Mouse (Mus musculus) urinary bladder, postnatal 14 days (tissue): ENCODE measurements at regions not wholly inside any gene's neighbourhood (a gene's known extent, or its start where the extent isn't known, plus 50 kb on each side); places are given as distances from the start of the nearest gene placed in this dataset.

Source experiments
- DNase-seq: peaks from one replicate; pipeline ENCODE4 v3.0.0; 2021; ENCODE audit warnings: low spot score

DNA sequence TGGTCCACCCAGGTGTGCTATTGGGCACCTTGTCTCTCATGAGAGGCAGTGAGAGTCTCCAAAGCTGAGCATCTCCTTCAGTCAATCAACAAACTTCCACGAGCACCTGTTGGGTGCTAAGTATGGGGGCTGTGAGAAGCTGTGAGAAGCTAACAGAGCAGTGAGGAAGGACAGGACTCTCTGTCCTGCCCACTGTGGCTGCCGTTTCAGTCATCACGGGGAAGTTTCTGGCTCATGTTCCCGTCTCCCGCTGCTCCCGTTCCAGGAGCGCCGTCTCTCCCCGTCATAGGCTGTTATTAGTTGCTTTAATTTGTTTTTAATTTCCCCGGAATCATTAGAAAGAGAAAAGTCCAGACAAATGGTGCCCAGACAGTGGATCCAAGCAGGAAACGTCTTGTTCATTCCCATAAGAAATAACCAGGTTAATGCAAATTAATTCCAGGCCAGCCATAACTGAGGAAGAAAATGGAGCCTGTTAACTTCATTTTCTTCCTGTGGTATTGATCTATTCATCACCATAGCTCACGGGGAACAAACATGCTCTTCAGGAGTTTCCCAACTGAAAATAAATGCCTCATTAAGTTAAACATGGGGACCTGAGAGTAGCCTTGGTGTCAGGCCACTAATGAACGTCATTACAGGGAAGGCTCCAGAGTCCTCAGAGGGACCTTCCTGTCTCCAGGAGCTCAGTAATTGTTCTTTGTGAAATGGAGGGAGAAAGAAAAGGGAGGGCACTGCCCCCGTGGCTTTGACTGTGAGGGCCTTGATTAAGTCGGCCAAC, 70.3 kb downstream of the Matn1 start:
- DNase-seq: no peak

DNA sequence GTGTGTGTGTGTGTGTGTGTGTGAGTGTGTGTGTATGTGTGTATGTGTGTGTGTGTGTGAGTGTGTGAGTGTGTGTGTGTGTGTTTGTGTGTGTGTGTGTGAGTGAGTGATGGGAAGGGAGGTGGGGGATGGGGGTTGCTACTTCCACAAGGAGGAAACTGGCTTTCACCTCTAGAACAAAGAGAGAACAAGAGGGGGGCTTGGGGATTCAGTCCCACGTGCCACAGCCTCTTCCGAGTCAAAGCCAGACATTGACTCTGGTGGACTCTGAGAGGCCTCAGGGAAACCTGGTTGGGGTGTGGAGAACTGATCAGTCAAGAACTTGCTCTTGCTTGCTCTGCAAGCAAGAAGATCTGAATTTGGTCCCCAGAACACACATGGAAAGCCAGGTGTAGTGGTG, 71.0 kb downstream of the Matn1 start:
- no peak for DNase-seq

DNA sequence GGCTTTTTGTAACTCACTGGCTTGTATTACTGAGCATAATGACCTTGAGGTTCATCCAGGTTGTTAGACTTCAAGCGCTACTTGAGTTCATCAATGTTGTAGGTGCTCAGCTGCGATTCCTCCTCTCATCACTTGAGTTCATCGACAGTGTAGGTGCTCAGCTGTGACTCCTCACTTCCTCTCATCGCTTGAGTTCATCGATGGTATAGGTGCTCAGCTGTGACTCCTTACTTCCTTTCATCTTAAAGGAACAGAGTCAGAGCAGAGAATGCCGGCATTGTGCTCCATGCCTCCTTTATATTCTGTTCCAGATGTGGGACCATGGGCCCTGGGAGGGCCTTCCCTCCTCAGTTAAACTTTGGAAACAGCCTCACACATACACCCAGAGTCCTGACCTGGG, 79.4 kb downstream of the Matn1 start:
- no peak for DNase-seq

DNA sequence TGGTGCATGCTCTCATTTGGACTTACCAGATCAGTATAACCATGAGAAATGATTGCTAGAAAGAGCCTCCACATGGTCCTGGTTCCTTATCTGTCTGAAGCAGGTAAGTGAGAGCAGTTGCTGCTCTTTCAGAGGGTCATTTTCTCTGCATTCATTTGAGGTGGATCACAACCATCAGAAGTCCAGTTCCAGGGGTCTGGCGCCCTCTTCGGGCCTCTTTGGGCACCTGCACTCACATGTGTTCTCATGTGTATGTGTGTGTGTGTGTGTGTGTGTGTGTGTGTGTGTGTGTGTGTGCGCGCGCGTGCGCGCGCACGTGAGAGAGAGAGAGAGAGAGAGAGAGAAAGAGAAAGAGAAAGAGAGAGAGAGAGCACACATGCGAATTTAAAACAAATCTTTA, 92.1 kb downstream of the Matn1 start:
- no peak for DNase-seq

DNA sequence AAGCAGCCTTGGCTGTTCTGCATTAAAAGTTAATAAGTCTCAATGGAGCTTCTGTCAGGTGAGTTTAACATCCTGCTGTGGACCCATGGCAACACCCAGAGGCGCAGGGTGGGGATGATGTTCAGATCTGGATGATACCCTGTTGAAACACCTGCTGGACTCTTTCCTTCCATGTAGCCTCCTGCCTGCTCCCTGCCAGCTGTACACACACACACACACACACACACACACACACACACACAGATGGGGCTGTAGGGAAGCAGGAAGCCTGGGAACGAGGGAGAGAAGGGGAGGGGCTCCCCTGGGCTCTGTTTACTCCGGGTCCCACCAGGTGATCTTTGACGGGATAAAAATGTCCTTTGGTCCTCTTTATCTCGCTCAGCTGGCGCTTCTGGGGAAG, 93.0 kb downstream of the Matn1 start:
- no peak for DNase-seq

DNA sequence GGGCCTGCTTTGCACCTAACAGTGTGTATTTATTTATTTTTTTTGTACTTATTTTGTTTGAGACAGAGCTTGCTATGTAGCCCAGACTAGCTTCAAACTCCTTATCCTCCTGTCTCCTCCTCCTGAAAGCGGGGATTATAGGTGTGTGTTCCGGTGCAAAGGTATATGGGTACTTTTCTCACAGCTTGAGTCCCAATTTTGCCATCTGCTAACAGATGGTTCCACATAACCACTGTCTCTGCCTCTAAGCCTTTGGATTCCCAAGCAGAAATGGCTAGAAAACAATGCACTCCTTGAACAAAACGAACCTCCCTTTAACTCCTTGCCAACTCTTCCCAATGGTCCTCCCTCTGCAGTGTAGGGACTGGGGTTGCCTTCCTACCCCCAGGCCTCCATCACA, 95.5 kb downstream of the Matn1 start:
- no peak for DNase-seq

DNA sequence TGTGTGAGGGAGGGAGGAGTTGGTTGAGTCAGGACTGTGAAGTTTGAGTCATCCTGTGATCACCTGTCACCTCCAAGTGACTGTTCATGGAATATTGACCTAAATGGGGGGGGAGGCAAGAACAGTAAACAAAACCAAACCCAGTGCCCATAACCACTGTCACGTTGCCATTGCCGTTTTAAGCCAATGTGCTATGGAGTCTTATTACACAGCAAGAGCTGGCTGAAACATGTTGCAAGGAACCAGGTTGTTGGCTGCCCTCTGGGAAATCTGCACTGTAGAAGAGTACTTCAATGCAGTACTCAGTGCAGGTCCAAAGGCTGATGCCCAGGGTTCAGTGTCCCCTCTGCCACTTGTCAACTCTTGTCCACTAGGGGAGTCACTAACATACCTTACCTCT, 97.0 kb downstream of the Matn1 start:
- peak; percentile 7 for DNase-seq

DNA sequence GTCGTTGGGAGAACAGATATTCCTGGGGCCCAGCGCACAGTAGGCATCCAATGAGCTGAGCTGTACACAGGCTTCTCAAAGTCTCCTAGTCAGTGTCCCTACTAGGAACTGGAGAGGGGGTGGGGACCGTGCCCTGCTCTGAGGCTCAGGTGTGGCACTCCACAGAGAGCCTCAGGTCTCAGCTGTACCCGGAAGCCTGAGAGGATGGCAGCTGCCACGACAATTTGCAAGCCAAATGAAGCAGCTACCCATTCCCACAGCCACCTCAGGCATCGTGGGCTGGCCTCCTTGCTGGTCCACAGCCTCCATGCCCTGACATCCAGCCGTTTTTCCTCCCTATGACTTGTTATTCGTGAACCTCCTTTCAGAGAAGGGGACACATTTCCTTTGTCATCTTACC, 101.9 kb downstream of the Matn1 start:
- DNase-seq: no peak

DNA sequence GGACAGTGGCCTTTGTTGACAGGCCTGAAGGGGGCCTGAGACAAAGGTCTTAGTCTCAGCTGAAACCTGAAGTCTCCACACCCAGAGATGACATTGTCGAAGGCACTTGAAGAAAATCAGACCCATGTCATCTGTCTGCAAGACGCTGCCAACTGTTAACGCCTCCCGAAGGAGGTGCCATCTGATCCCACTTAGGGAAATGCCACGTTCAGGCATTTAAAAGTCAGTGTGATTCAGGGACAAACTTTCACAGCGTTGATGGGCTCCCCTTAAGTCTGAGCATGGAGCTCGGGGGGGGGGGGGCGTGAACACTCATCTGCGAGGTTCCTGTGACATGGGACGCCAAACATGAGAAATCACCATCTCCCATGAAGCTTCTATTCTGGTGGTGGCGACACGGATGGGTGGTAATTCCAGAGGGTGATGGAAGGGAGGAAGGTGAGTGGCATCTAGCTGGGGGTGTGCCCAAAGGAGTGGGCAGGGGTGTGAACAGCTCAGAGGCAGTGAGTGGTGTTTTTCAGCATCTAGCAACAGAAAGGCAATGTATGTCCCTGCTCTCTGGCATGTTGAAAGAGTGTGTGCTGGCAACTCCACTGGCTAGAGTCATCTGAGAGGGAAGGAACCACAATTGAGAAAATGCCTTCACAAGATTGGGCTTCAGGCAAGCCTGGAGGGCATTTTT, 102.9 kb downstream of the Matn1 start:
- no peak for DNase-seq

DNA sequence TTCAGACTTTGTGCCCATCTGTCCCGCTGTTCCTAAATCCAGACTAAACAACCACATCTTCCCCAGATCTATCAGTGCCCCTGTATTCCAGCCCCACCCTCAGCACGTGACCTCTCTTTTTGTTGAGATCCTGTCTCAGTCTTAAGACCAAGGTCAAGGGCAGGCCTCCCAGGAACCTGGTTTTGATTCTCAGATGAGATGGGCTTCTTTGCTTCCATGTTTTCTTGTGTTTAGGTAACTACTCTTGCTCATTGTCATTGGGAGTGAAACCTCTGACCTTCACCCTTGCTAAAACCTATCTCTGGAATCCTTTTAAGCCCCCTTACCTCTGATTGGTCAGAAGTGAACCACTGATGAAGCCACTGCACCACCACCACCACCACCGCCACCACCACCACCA, 112.1 kb downstream of the Matn1 start:
- DNase-seq: no peak

DNA sequence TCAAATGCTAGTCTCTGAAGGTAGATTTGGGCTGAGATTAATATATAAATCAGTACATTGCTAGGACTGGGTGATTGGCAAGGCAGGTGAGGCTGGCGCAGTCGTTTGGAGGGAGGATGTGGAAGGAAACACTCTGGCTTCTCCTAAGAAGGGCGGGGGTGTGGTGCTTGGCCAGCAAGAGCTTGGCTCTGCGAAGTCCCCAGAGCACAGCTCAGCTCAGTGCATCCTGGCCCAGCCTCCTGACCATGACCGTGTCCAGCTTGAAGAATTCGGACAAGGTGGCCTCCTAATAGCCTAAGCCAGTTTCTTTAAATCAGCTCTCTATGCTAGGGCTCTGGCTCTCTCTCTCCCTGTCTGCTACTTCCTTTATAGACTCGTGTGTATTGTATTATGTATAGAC, 115.4 kb downstream of the Matn1 start:
- no peak for DNase-seq

DNA sequence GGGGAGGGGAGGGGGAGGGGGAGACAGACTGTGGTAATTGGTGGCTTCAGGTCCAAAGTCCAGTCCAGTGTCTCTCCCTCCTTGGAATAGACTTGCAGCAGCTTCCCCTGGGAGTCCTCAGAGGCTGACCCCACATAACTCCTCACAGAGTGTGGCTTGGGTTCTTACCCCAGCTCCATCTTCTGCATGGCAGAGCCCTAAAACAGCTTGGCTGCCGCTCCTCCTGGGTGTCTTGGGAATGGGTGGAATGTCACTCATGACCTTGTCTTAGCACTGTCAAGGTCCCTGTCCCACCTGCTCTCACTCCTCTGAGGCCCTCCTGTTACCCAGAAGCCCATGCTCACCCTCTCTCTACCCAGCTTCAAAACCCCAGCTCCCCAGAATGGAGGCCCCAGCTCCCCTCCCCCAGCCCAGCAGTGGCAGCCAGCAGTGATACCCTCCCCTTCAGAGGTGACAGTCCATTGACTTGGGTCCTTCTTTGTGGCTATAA, 116.1 kb downstream of the Matn1 start:
- no peak for DNase-seq

DNA sequence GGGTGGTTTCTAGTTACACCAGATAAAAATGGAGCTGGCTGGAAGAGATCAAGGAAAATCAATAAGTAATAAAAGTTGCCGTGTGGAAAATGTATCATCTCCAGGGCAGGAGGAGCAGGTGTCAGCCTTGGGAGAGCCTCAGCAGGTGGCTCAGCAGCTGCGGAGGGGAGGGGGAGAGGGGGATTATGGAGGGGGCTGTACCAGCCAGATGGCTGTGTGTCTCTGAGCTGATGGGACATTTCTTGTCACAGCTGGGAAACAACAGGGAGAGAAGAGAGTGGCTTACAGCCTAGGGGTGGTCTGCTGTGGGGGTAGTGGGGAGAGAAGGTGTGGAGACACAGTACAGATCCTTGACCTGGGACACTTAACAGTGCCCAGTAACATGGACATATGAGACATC, 116.5 kb downstream of the Matn1 start:
- no peak for DNase-seq

DNA sequence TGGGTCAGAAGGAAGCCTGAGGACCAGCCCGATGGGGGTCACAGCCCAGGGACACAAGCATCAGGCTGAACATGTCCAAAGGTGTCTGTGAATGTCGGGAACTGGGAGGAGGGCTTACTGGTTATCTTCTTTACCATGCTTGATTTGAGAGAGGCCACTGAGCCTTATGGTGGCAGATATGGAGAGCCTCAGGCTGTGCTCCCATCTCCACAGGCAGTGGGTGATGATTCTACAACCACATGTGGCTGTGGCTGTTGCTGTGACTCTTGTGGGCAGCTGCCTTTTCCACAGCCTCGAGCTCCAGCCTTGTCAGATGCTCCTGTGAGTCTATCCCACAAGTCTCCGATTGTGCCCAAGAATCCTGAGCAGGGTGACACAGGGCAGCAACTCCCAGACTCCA, 118.4 kb downstream of the Matn1 start:
- DNase-seq: no peak

DNA sequence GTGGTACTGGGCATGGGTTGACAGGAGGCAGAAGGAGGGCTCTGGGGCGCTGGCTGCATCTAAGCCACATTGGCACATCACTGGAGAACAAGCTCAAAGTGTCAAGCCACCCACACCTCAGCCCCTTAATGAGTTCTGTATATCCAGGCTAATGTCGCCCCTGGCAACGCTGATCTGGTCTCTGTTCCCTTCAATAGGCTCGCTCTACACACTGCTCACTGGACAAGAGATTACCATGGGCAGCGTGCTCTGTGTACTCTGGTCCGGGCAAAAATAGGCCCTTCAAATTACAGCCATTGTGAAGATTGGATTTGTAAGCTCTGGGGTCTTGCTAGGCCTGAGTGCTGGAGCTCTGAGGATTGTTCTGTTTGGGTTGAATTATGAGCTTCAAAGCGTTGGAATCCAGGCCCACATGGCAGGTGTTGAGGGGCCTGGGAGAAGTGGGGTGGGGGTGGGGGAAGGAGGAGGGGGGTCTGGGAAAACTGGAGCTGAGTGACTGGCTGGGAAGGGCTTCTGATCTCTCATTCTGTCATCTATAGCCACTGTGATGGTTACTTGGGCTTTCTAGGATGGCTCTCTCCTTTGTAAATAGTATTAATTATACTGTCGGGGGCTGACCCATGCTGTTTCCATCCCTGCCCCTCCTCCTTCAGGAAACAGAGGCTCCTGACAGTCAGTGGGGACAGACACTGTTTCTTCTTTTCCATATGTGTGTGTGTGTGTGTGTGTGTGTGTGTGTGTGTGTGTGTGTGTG, 122.2 kb downstream of the Matn1 start:
- no peak for DNase-seq

DNA sequence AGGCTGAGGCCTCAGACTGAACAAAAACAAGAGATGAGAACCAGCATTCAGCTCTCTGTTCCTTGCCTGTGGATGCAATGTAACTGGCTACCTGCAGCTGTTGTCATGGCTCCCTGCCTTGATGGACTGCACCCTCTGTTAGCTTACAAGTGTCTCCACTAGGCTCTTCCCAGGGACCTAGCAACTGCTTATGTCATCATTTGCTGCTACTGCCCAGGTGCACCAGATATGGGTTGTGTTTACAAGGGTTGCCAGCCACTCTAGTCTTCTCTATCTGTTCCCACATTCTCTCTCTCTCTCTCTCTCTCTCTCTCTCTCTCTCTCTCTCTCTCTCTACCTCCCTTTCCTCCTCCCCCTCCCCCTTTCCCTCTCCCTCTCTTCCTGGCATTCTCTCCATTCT, 126.4 kb downstream of the Matn1 start:
- no peak for DNase-seq

DNA sequence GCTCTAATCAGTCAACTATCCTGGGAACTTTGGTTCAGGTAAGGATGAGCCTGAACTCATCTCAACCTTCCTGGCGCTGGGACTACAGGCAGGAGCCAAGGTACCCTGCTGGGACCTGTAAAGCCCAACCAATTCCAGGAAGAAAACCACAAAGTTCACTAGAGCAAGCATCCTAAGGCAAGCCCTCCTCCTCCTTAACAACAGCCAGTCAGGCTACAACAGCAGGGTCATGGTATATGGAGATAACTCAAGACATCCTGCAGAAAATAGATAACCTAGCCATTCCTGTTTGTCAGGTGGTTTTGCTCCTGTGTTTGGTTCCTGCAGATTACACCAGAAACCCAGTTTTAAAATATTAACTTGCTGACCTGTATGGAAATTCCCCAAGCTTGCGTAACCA, 128.4 kb downstream of the Matn1 start:
- no peak for DNase-seq

DNA sequence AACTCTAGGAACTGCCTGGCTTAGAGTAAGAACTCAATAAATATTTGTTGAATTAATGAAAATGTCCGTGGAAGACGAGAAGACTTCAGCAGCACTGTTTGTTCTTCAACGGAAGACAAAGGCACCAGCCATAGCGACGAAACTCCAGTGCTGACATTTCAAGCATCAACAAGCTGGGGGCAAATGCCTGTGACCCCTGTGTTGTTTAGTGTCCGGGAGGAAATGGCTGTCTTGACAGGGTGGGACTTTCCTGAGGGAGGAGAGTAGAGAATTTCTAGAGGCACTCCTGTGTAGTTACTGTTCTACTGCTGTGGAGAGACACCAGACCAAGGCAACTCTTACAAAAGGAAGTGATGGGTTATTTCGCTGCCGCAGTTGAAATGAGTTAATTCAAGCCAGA, 129.2 kb downstream of the Matn1 start:
- DNase-seq: no peak

DNA sequence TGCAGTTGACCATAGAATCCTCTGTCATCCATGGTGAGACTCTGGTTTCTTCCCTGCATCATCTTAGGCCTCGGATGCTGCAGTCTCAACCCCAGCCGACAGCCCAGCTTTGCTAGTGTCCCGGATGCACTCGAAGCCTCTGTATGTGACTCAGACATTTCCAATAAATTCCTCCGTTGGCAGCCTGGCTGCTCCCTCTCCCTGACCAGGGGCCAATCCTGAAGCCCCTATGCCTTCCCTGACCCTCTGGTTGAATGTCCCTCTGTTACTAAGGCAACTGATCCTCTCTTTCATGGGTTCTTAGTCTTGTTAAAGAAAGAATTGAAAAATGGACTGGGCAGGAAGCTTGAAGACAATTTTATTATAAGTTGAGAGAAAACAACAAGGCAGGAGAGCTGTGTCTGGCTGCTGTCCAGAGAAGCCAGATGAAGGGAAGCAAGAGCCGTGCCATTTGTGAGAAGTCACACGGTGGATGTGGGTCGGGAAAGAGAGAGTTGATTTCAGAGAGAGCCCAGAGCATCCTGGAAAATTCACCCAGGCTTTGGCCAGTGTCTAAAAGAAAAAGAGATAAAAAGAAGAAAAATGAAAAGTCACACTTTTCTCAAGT, 131.2 kb downstream of the Matn1 start:
- DNase-seq: no peak

DNA sequence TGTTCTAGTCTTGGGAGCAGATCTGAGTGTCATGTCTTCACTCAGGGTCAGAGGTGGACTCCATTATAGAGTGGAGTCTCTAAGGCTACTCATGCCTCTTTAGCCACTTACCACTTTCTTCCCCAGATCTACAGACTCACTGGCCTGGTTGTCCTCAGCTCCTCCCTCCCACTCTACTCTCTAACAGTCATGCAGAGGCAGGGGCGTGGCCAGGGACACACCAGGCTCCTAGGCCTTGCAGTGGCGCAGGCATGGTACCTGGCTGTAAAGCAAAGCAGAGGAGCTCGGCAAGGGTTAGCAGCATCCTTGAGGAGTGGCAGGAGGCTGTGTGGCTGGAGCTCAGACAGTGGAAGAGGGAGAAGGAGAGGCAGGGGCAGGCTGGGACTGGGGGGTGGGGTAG, 132.4 kb downstream of the Matn1 start:
- no peak for DNase-seq

DNA sequence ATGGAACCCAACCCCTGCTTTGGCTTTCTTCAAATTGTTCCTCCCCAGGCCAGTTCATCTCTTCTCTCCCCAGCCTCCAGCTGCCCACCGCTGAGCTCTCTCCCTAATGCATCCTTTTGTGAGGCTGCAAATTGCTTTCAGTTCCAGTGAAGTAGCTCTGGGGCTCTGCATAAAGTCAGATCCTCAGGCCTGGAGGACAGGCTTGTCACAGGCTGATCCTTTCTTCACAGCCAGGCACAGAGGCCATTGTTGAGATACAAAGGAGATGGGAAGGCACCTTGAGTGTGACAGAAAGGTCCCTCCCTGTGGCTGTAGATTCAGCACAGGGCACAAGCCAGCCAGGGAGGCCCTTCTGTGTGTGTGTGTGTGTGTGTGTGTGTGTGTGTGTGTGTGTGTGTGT, 135.9 kb downstream of the Matn1 start:
- DNase-seq: no peak

DNA sequence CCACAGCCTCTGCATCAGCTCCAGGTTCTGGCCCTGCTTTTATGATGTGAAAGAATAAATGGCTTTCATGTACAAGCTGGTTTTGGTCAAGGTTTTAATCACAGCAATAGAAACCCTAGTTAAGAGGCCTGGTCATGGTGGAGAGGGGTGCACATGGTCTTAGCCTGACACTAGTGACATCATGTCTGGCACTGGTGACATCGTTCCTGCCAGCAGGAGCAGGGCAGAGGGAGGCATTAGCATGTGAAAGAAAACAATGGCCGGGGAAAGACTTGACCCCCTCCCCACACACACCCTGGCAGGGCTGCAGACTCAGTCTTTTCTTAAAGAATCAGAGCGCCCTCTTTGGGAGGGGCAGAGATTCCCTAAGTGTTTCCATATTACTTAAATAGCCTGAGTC, 139.2 kb downstream of the Matn1 start:
- no peak for DNase-seq

DNA sequence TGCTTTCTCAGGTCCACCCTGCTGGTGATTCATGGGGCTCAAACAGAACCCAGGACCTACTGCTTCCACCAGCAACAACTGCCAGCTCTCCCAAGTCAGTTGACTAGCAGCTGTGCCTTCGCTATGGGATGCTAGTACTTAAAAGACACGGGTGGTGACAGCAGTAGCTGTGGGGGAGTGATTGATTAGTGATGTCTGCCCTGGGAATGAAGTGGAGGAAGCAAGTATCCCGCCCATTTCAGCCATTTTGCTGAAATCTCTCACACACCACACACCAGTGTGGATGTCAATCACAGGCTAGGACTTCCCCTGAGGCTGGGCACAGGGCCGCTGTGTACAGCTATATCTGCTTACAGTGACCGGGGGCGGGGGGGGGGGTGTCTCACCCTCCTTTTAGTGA, 153.2 kb downstream of the Matn1 start:
- DNase-seq: no peak
